ENCODE assay signal across 25 mouse cellular contexts in genomic region chr6:24976176-24976575, GRCm38 (mm10). TPM values are rescaled to one million over a fixed set of nuclear protein-coding genes. Genes with fewer than 3 reads are reported as not detected.
DNase-seq lines count a peak whose midpoint lies in the region; TF ChIP-seq lines count a peak whose summit lies in the region.
"Had no signal": no experiment of that assay in that cellular context is flagged by ENCODE, and none has a peak within 500 bp of the region (broad histone marks: within the 10 kb centered on the region; RNA-seq: fewer than 3 reads in every experiment).

No protein-coding gene starts in this region.

- TF ChIP-seq CTCF in layer of hippocampus, adult 2 months (conservative IDR thresholded peaks at IDR 0.05) = no peak
- TF ChIP-seq CTCF in left cerebral cortex, adult 2 months (IDR thresholded peaks at IDR 0.05) = no peak
- TF ChIP-seq CTCF in brain, embryonic 14.5 days (IDR thresholded peaks at IDR 0.05; ENCODE audit: borderline replicate concordance, extremely low read depth, insufficient read depth, insufficient read length) = no peak

- H3K27ac ChIP-seq in layer of hippocampus, adult 2 months = peak overlapping the region; percentile 58
- peak overlapping the region; percentile 7; the same call in 1 of the 2 replicates for H3K27ac ChIP-seq in left cerebral cortex, adult 2 months
- H3K27ac ChIP-seq: embryonic facial prominence, embryonic 13.5 days; embryonic facial prominence, embryonic 15.5 days; forebrain, embryonic 13.5 days; forebrain, embryonic 15.5 days had no signal

- intact Hi-C loops in left cerebral cortex, adult 2 months (cut with DNase I) = no loop called here

- DNase-seq in layer of hippocampus, adult 2 months (ENCODE audit: low spot score in 2 of 2) = no peak
- no peak for DNase-seq in layer of hippocampus, postnatal 25 days (ENCODE audit: extremely low spot score in 1 of 2, low spot score in 1 of 2)
- no peak for DNase-seq in left cerebral cortex, adult 2 months (ENCODE audit: extremely low spot score in 1 of 2, low spot score in 2 of 2)
- no peak for DNase-seq in left cerebral cortex, adult 9 months (ENCODE audit: low spot score in 2 of 2)
- DNase-seq in brain, embryonic 14.5 days (ENCODE audit: low read depth) = peak; percentile 11
- DNase-seq in kidney, postnatal 25 days = no peak
- DNase-seq: adrenal gland, adult 2 months; adrenal gland, postnatal 10 days; adrenal gland, postnatal 25 days; cerebellum, adult 11 months; cerebellum, adult 18-20 months; cerebellum, adult 8-10 months; cerebellum, adult 9-11 months; cerebellum, postnatal 14 days; cerebellum, postnatal 36 days; embryo, embryonic 11 days; forebrain, postnatal 0 days had no signal

- TF ChIP-seq POLR2A in brain, embryonic 14.5 days (IDR thresholded peaks at IDR 0.05; ENCODE audit: borderline replicate concordance, extremely low read depth, insufficient read depth, insufficient read length, poor library complexity, severe bottlenecking) = no peak

- no peak overlapping the region for H3K4me3 ChIP-seq in layer of hippocampus, adult 2 months
- no peak overlapping the region for H3K4me3 ChIP-seq in left cerebral cortex, adult 2 months
- H3K4me3 ChIP-seq: embryonic facial prominence, embryonic 13.5 days; embryonic facial prominence, embryonic 15.5 days; erythroblast, embryonic 14.5 days; forebrain, embryonic 13.5 days; forebrain, embryonic 15.5 days had no signal

RNA-seq across cellular contexts. Expression of gene Tmem229a, which starts 20.1 kb away (rescaled TPM):
- total RNA-seq in layer of hippocampus, adult 2 months (2021) = 10 to 100 TPM; 46.7 to 47.7 TPM
- 10 to 100 TPM; 48.0 to 48.9 TPM for total RNA-seq in layer of hippocampus, postnatal 25 days (2021)
- 10 to 100 TPM; 38.9 to 44.8 TPM for total RNA-seq in left cerebral cortex, adult 2 months (2021)
- 2.2 and 3.6 TPM in 2 replicates for polyA plus RNA-seq in brain, embryonic 14.5 days (2012; rRNA removed)
- total RNA-seq: common myeloid progenitor, adult 5-6 weeks; MEL had no signal
- polyA plus RNA-seq: C2C12; erythroblast, embryonic 14.5 days had no signal
